Mouse (Mus musculus): ENCODE measurements around the gene Zbtb41.

DNA sequence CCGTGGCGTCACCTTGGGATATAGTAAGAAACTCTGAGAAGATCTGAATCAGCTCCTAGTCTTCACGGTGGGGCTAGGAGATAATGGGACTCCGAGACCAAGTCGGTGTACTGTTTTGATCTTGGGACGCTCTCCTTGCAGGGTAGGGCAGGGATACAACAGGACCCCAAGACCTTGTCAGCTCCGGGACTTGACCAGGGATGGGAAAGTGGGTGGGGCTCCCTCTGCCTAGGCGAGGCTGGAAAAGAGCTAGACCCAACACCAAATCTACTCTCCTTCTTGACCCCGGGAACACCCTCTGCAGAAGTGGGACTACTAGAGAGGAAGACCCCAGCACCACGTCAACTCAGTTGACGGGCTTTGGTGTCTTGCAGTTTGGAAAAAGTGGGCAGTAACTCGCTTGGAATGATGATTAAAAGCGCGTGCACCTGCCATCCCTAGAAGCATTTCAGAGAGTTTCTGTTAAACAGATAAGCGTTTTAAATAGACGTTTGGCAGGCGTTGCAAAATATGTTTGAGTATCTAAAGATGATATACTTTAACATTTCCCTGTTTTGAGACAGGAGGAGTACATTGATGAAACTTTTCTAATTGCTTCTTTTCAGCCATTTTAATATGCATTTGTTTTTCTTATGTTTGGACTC is 33.3 kb downstream of the Zbtb41 start:
- TF ChIP-seq CTCF (IDR thresholded peaks at IDR 0.05; ENCODE audit: extremely low read depth, insufficient read depth, low read length) (no peak), POLR2A (IDR thresholded peaks at IDR 0.05; ENCODE audit: extremely low read depth, insufficient read depth, low read length) (no peak)
